Mouse (Mus musculus) embryonic facial prominence, embryonic 14.5 days (tissue): ENCODE results near the gene Ppp6r2. TPM values are rescaled to one million over a fixed set of nuclear protein-coding genes. Genes with fewer than 3 reads are reported as not detected.

Experiments used
- ATAC-seq: fragments of 200-750 bp; cut with Nextera tagmentation; 2 replicates; pipeline ENCODE4 v1.8.0; 2017; ENCODE audit warnings: low read depth, moderate number of reproducible peaks, moderate TSS enrichment
- DNase-seq: peaks from one replicate; pipeline ENCODE4 v3.0.0-alpha.2; 2015; ENCODE audit warnings: low spot score
- H3K27ac ChIP-seq: fragments of 300-500 bp; sonication (generic); replicated peaks from 2 replicates; pipeline ENCODE4 v1.5.1; 2014; ENCODE audit warnings: low read depth, mild to moderate bottlenecking, low read length, moderate library complexity
- H3K27me3 ChIP-seq: fragments of 300-500 bp; sonication (generic); replicated peaks from 2 replicates; pipeline ENCODE4 v1.6.1; 2014; ENCODE audit warnings: low read length; ENCODE audit not compliant: control insufficient read depth, insufficient read depth
- H3K36me3 ChIP-seq: fragments of 300-500 bp; sonication (generic); 2 replicates; pipeline ENCODE4 v1.6.1; 2014; ENCODE audit warnings: low read length, mixed read lengths; ENCODE audit not compliant: control insufficient read depth, insufficient read depth
- H3K4me1 ChIP-seq: fragments of 300-500 bp; sonication (generic); 2 replicates; pipeline ENCODE4 v1.6.1; 2014; ENCODE audit warnings: antibody characterized with exemption, low read length; ENCODE audit not compliant: control insufficient read depth, insufficient read depth
- H3K4me2 ChIP-seq: fragments of 300-500 bp; sonication (generic); 2 replicates; pipeline ENCODE4 v1.6.1; 2014; ENCODE audit warnings: low read depth, mild to moderate bottlenecking, low read length, moderate library complexity, mixed read lengths
- H3K4me3 ChIP-seq: fragments of 300-500 bp; sonication (generic); 2 replicates; pipeline ENCODE4 v1.5.1; 2014; ENCODE audit warnings: low read depth, mild to moderate bottlenecking, low read length
- H3K9ac ChIP-seq: fragments of 300-500 bp; sonication (generic); 2 replicates; pipeline ENCODE4 v1.6.1; 2014; ENCODE audit warnings: low read depth, mild to moderate bottlenecking, low read length, moderate library complexity, mixed read lengths
- H3K9me3 ChIP-seq: fragments of 300-500 bp; sonication (generic); 2 replicates; pipeline ENCODE4 v1.6.1; 2016; ENCODE audit warnings: low read length; ENCODE audit not compliant: control insufficient read depth
- WGBS: fragments of 180-500 bp; shearing (Covaris S2); extraction: QIAGEN DNeasy Blood & Tissue Kit; methylation state at CpG from one replicate; pipeline ENCODE4 v1.1.7; 2014; 5-methylcytosine and 5-hydroxymethylcytosine counted together
- polyA plus RNA-seq: library from polyadenylated mRNA; unstranded; fragments of >200 nt; fragmentation: Nextera tagmentation; extraction: Ambion mirVana; gene quantifications from 2 replicates; pipeline ENCODE4 v1.2.1, GENCODE M21; 2014

Gene Ppp6r2
- polyA plus RNA-seq, 1 experiment from 2014 or later = 27.3 TPM

DNA sequence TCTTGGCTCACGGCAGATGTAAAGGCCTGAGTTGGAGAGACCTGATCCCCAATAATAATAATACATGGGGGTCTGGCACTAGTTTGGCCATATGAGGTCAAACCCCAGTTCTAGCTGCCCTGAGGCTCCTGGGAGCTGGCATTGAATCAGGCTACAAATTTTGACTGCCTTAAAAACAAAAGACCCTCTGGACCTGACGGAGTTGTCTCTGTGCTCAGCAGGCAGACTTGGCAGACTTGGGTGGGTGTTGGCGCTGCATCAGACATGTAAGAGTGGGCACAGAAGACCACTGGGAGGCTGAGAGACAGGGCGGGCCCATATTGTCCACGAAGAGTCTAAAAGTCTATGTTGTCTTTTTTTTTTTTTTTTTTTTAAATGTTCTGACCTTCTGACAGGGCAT lies 75.2 kb downstream of the Ppp6r2 start:
- Histone ChIP-seq H3K36me3 (peaks cover 87% of the 10 kb centered on the region), H3K4me2 (no peak overlapping the region), H3K27me3 (no peaks in the 10 kb centered on the region), H3K9ac (no peak overlapping the region), H3K4me3 (no peak overlapping the region), H3K27ac (no peak overlapping the region), H3K4me1 (no peaks in the 10 kb centered on the region), H3K9me3 (no peaks in the 10 kb centered on the region)
- 86% methylated on average over 5 of the region's 5 CpGs for WGBS
- no peak for DNase-seq
- ATAC-seq = no peak

GRCm38 (mm10) chr15:89288227-89288767 lies 76.9 kb downstream of the Ppp6r2 start:
- no peaks in the 10 kb centered on the region for H3K27me3 ChIP-seq
- peaks cover 87% of the 10 kb centered on the region for H3K36me3 ChIP-seq
- no peak overlapping the region for H3K4me2 ChIP-seq
- H3K9me3 ChIP-seq = no peaks in the 10 kb centered on the region
- ATAC-seq (no peak), DNase-seq (no peak)
- no peak overlapping the region for H3K27ac ChIP-seq
- H3K4me3 ChIP-seq = no peak overlapping the region
- no peaks in the 10 kb centered on the region for H3K4me1 ChIP-seq
- WGBS = 86% methylated on average over 21 of the region's 23 CpGs
- no peak overlapping the region for H3K9ac ChIP-seq

GRCm38 (mm10) chr15:89289455-89289854 lies 78.1 kb downstream of the Ppp6r2 start:
- Histone ChIP-seq H3K27ac (no peak overlapping the region), H3K4me3 (no peak overlapping the region), H3K4me1 (no peaks in the 10 kb centered on the region), H3K27me3 (no peaks in the 10 kb centered on the region), H3K9me3 (no peaks in the 10 kb centered on the region), H3K9ac (no peak overlapping the region), H3K36me3 (peaks cover 88% of the 10 kb centered on the region), H3K4me2 (no peak overlapping the region)
- 98% methylated on average over 11 of the region's 11 CpGs for WGBS
- DNase-seq = no peak
- ATAC-seq = no peak

- Histone ChIP-seq H3K4me1 (no peaks in the 10 kb centered on the region), H3K27me3 (no peaks in the 10 kb centered on the region), H3K27ac (no peak overlapping the region), H3K4me2 (no peak overlapping the region), H3K36me3 (peaks cover 97% of the 10 kb centered on the region), H3K9me3 (no peaks in the 10 kb centered on the region), H3K4me3 (no peak overlapping the region), H3K9ac (no peak overlapping the region)
- DNase-seq = no peak
- WGBS = 84% methylated on average over 3 of the region's 3 CpGs
- ATAC-seq = no peak
Measured at GRCm38 (mm10) chr15:89291521-89291920, 80.2 kb downstream of the Ppp6r2 start.

DNA sequence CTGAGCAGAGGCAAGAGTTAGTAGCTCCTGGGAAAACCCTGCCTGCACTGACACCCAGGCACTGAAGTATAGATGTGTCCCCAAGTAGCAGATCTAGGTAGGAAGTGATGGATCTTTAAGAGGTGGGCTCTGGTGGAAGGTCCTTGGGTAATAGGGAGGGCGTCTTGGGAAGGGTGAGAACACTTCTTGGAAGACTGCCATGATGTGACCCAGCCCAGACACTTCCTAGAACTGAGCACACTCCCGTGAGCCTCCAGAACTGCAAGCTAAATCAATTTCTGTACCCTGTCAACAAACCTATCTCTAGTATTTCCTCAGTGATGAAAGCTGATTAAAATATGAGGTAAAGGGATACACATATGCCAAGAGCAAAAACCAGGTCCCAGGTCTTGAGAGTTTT lies 81.4 kb downstream of the Ppp6r2 start:
- ATAC-seq = no peak
- Histone ChIP-seq H3K9ac (no peak overlapping the region), H3K27me3 (no peaks in the 10 kb centered on the region), H3K27ac (no peak overlapping the region), H3K4me1 (no peaks in the 10 kb centered on the region), H3K4me2 (no peak overlapping the region), H3K4me3 (no peak overlapping the region), H3K36me3 (peaks cover 100% of the 10 kb centered on the region), H3K9me3 (no peaks in the 10 kb centered on the region)
- WGBS = 68% methylated on average over 2 of the region's 2 CpGs
- DNase-seq = no peak

- DNase-seq (no peak), ATAC-seq (no peak)
- H3K27ac ChIP-seq = no peak overlapping the region
- WGBS = 89% methylated on average over 10 of the region's 10 CpGs
- H3K36me3 ChIP-seq = peaks cover 95% of the 10 kb centered on the region
- no peak overlapping the region for H3K4me2 ChIP-seq
- no peaks in the 10 kb centered on the region for H3K27me3 ChIP-seq
- no peak overlapping the region for H3K4me3 ChIP-seq
- no peaks in the 10 kb centered on the region for H3K9me3 ChIP-seq
- no peak overlapping the region for H3K9ac ChIP-seq
- no peaks in the 10 kb centered on the region for H3K4me1 ChIP-seq
Measured at GRCm38 (mm10) chr15:89293778-89294177, 82.4 kb downstream of the Ppp6r2 start.

- Histone ChIP-seq H3K9ac (no peak overlapping the region), H3K4me3 (no peak overlapping the region), H3K9me3 (no peaks in the 10 kb centered on the region), H3K27me3 (no peaks in the 10 kb centered on the region), H3K27ac (no peak overlapping the region), H3K4me1 (no peaks in the 10 kb centered on the region), H3K4me2 (no peak overlapping the region), H3K36me3 (peaks cover 93% of the 10 kb centered on the region)
- ATAC-seq (no peak), DNase-seq (no peak)
- 92% methylated on average over 7 of the region's 8 CpGs for WGBS
Measured at GRCm38 (mm10) chr15:89295580-89296165, 84.3 kb downstream of the Ppp6r2 start.

DNA sequence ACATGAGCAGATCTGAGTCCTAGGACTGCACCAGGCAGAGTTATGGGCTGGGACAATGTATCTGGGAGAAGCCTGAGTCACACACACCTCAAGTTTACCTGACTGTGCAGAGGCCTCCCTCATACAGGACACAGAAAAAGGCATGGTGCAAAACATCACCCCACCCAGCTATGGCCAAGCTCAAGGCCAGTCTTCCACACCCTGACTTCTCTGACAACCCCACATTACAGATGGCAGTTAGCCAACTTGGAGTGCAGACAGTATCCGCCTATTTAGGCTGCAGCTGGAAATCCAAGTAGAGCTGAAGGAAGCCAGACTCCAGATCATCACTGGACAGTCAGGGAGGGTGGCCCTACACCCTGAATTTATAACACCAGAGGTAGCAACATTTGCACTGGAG lies 85.1 kb downstream of the Ppp6r2 start:
- Histone ChIP-seq H3K4me1 (no peaks in the 10 kb centered on the region), H3K4me2 (no peak overlapping the region), H3K9ac (no peak overlapping the region), H3K27ac (no peak overlapping the region), H3K9me3 (no peaks in the 10 kb centered on the region), H3K27me3 (no peaks in the 10 kb centered on the region), H3K36me3 (peaks cover 93% of the 10 kb centered on the region), H3K4me3 (no peak overlapping the region)
- ATAC-seq = 0 out of 2 replicates have a peak, but pooled peaks have one; percentile 19
- WGBS = 74% methylated on average over 1 of the region's 1 CpGs
- DNase-seq = peak; percentile 59

- ATAC-seq (no peak), DNase-seq (no peak)
- H3K4me2 ChIP-seq = no peak overlapping the region
- H3K9me3 ChIP-seq = no peaks in the 10 kb centered on the region
- H3K36me3 ChIP-seq = peaks cover 93% of the 10 kb centered on the region
- no peak overlapping the region for H3K4me3 ChIP-seq
- no peak overlapping the region for H3K9ac ChIP-seq
- H3K4me1 ChIP-seq = no peaks in the 10 kb centered on the region
- 95% methylated on average over 2 of the region's 2 CpGs for WGBS
- no peak overlapping the region for H3K27ac ChIP-seq
- no peaks in the 10 kb centered on the region for H3K27me3 ChIP-seq
Measured at GRCm38 (mm10) chr15:89297695-89298094, 86.3 kb downstream of the Ppp6r2 start.
